Mouse (Mus musculus) hindbrain, embryonic 16.5 days (tissue): ENCODE data around the gene Cdadc1. TPM values are rescaled to one million over a fixed set of nuclear protein-coding genes. Genes with fewer than 3 reads are reported as not detected.

Experiments used
- ATAC-seq: fragments of 200-750 bp; cut with Nextera tagmentation; 2 replicates; pipeline ENCODE4 v1.8.0; 2017; ENCODE audit warnings: moderate TSS enrichment, moderate library complexity
- H3K27ac ChIP-seq: fragments of 300-500 bp; sonication (generic); 2 replicates; pipeline ENCODE4 v1.5.1; 2014; ENCODE audit warnings: low read depth, mild to moderate bottlenecking, control low read depth, low read length, moderate library complexity
- H3K27me3 ChIP-seq: fragments of 300-500 bp; sonication (generic); replicated peaks from 2 replicates; pipeline ENCODE4 v1.6.1; 2014; ENCODE audit warnings: low read length; ENCODE audit not compliant: control insufficient read depth, insufficient read depth
- H3K36me3 ChIP-seq: fragments of 300-500 bp; sonication (generic); 2 replicates; pipeline ENCODE4 v1.6.1; 2014; ENCODE audit warnings: mild to moderate bottlenecking, low read length, moderate library complexity, mixed read lengths; ENCODE audit not compliant: control insufficient read depth, insufficient read depth
- H3K4me1 ChIP-seq: fragments of 300-500 bp; sonication (generic); 2 replicates; pipeline ENCODE4 v1.6.1; 2014; ENCODE audit warnings: low read depth, low read length; ENCODE audit not compliant: control insufficient read depth, insufficient read depth
- H3K4me2 ChIP-seq: fragments of 300-500 bp; sonication (generic); 2 replicates; pipeline ENCODE4 v1.6.1; 2014; ENCODE audit warnings: mild to moderate bottlenecking, low read length, control low read depth, moderate library complexity
- H3K4me3 ChIP-seq: fragments of 300-500 bp; sonication (generic); 2 replicates; pipeline ENCODE4 v1.5.1; 2014; ENCODE audit warnings: mild to moderate bottlenecking, low read length, control low read depth, moderate library complexity
- H3K9ac ChIP-seq: fragments of 300-500 bp; sonication (generic); 2 replicates; pipeline ENCODE4 v1.6.1; 2014; ENCODE audit warnings: low read depth, mild to moderate bottlenecking, control low read depth, low read length, moderate library complexity
- H3K9me3 ChIP-seq: fragments of 300-500 bp; sonication (generic); 2 replicates; pipeline ENCODE4 v1.6.1; 2014; ENCODE audit warnings: mild to moderate bottlenecking, low read length, moderate library complexity; ENCODE audit not compliant: control insufficient read depth
- WGBS: fragments of 180-500 bp; shearing (Covaris S2); extraction: QIAGEN DNeasy Blood & Tissue Kit; methylation state at CpG from one replicate; pipeline ENCODE4 v1.1.7; 2014; 5-methylcytosine and 5-hydroxymethylcytosine counted together
- polyA plus RNA-seq: library from polyadenylated mRNA; unstranded; fragments of >200 nt; fragmentation: Nextera tagmentation; extraction: Ambion mirVana; gene quantifications from 2 replicates; pipeline ENCODE4 v1.2.1, GENCODE M21; 2015

Gene Cdadc1
- 26.3 and 32.3 TPM in 2 replicates for polyA plus RNA-seq

- WGBS = 0% methylated on average over 38 of the region's 48 CpGs
- Histone ChIP-seq H3K9me3 (no peaks in the 10 kb centered on the region), H3K27me3 (no peaks in the 10 kb centered on the region), H3K27ac (peak within 1 kb of the TSS; percentile 79), H3K4me3 (peak within 1 kb of the TSS; percentile 95), H3K4me1 (peaks cover 8% of the 10 kb centered on the region), H3K9ac (peak within 1 kb of the TSS; percentile 92), H3K4me2 (peak within 1 kb of the TSS; percentile 96), H3K36me3 (0 out of 2 replicates have a peak, but pooled peaks cover 2% of the 10 kb centered on the region)
- peak; percentile 95 for ATAC-seq
Observed at GRCm38 (mm10) chr14:59597398-59598259, at the start of gene Cdadc1. Cdadc1 (minus strand) TSS chr14:59597959.

- H3K36me3 ChIP-seq = 0 out of 2 replicates have a peak, but pooled peaks cover 3% of the 10 kb centered on the region
- H3K9ac ChIP-seq = no peak overlapping the region
- WGBS = 67% methylated on average over 16 of the region's 16 CpGs
- no peak overlapping the region for H3K4me2 ChIP-seq
- no peak overlapping the region for H3K27ac ChIP-seq
- no peak for ATAC-seq
- H3K27me3 ChIP-seq = no peaks in the 10 kb centered on the region
- H3K9me3 ChIP-seq = no peaks in the 10 kb centered on the region
- H3K4me1 ChIP-seq = peaks cover 3% of the 10 kb centered on the region; the same call in 1 of the 2 replicates
- H3K4me3 ChIP-seq = no peak overlapping the region
Observed at GRCm38 (mm10) chr14:59646826-59647697, 49.3 kb upstream of the Cdadc1 start.

- no peaks in the 10 kb centered on the region for H3K9me3 ChIP-seq
- H3K27ac ChIP-seq = no peak overlapping the region
- H3K9ac ChIP-seq = no peak overlapping the region
- H3K36me3 ChIP-seq = 0 out of 2 replicates have a peak, but pooled peaks cover 3% of the 10 kb centered on the region
- no peaks in the 10 kb centered on the region for H3K27me3 ChIP-seq
- WGBS = 82% methylated on average over 3 of the region's 3 CpGs
- no peak overlapping the region for H3K4me3 ChIP-seq
- ATAC-seq = no peak
- no peak overlapping the region for H3K4me2 ChIP-seq
- H3K4me1 ChIP-seq = peaks cover 3% of the 10 kb centered on the region; the same call in 1 of the 2 replicates
Observed at GRCm38 (mm10) chr14:59644896-59645295, 47.1 kb upstream of the Cdadc1 start.

- Histone ChIP-seq H3K27ac (no peak overlapping the region), H3K9me3 (no peaks in the 10 kb centered on the region), H3K4me1 (peaks cover under 1% of the 10 kb centered on the region; the same call in 1 of the 2 replicates), H3K27me3 (no peaks in the 10 kb centered on the region), H3K4me3 (no peak overlapping the region), H3K9ac (no peak overlapping the region), H3K4me2 (no peak overlapping the region), H3K36me3 (0 out of 2 replicates have a peak, but pooled peaks cover 3% of the 10 kb centered on the region)
- 78% methylated on average over 1 of the region's 1 CpGs for WGBS
- ATAC-seq = no peak
Observed at GRCm38 (mm10) chr14:59644166-59644565, 46.4 kb upstream of the Cdadc1 start.

- Histone ChIP-seq H3K9me3 (no peaks in the 10 kb centered on the region), H3K4me3 (no peak overlapping the region), H3K4me1 (no peaks in the 10 kb centered on the region), H3K4me2 (no peak overlapping the region), H3K27me3 (no peaks in the 10 kb centered on the region), H3K9ac (no peak overlapping the region), H3K36me3 (0 out of 2 replicates have a peak, but pooled peaks cover 3% of the 10 kb centered on the region), H3K27ac (no peak overlapping the region)
- ATAC-seq = no peak
- WGBS = 81% methylated on average over 12 of the region's 12 CpGs
Observed at GRCm38 (mm10) chr14:59643582-59643981, 45.8 kb upstream of the Cdadc1 start.

GRCm38 (mm10) chr14:59641856-59642255 lies 44.1 kb upstream of the Cdadc1 start:
- WGBS = 45% methylated on average over 5 of the region's 5 CpGs
- Histone ChIP-seq H3K36me3 (0 out of 2 replicates have a peak, but pooled peaks cover 3% of the 10 kb centered on the region), H3K9me3 (no peaks in the 10 kb centered on the region), H3K27ac (no peak overlapping the region), H3K4me3 (no peak overlapping the region), H3K4me2 (no peak overlapping the region), H3K4me1 (no peaks in the 10 kb centered on the region), H3K27me3 (no peaks in the 10 kb centered on the region), H3K9ac (no peak overlapping the region)
- ATAC-seq = 0 out of 2 replicates have a peak, but pooled peaks have one; percentile 53

- 66% methylated on average over 7 of the region's 7 CpGs for WGBS
- Histone ChIP-seq H3K4me3 (no peak overlapping the region), H3K27me3 (no peaks in the 10 kb centered on the region), H3K9me3 (no peaks in the 10 kb centered on the region), H3K4me1 (no peaks in the 10 kb centered on the region), H3K36me3 (no peaks in the 10 kb centered on the region), H3K4me2 (no peak overlapping the region), H3K9ac (no peak overlapping the region), H3K27ac (no peak overlapping the region)
- ATAC-seq = no peak
Observed at GRCm38 (mm10) chr14:59638906-59639703, 41.3 kb upstream of the Cdadc1 start.

- no peak for ATAC-seq
- WGBS = 77% methylated on average over 9 of the region's 9 CpGs
- H3K27me3 ChIP-seq = no peaks in the 10 kb centered on the region
- no peak overlapping the region for H3K27ac ChIP-seq
- H3K4me2 ChIP-seq = no peak overlapping the region
- H3K9me3 ChIP-seq = no peaks in the 10 kb centered on the region
- no peak overlapping the region for H3K4me3 ChIP-seq
- peaks cover 4% of the 10 kb centered on the region for H3K36me3 ChIP-seq
- no peak overlapping the region for H3K9ac ChIP-seq
- H3K4me1 ChIP-seq = no peaks in the 10 kb centered on the region
Observed at GRCm38 (mm10) chr14:59633988-59634387, 36.2 kb upstream of the Cdadc1 start.
